Mouse (Mus musculus) stomach, postnatal 0 days (tissue): ENCODE data around the gene Mrtfa.

ENCODE experiments used
- CTCF ChIP-seq: IDR thresholded peaks from 2 replicates; pipeline ENCODE4 v1.5.1; 2016; ENCODE audit warnings: antibody characterized with exemption, low read depth, mild to moderate bottlenecking, moderate library complexity
- EP300 ChIP-seq: optimal IDR thresholded peaks from 2 replicates; pipeline ENCODE3; 2016; ENCODE audit warnings: antibody characterized with exemption

DNA sequence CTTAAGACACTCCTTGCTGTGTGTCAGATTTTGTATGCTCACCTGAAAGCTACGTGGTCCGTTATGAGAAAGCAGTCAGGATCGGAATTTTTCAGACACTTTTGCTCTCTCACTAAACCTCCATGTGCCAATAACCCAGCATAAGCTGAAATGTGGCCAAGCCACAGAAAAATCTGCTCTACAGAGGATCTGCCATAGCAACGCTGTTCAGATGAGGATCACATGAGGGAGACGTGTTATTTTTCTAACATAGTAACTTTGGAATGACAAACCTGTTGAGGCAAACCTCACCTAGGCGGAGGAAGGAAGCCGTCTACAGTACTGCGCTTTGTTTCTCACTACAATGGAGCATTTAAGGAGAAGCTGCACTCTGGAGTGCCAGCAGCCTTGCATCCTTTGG is 60.6 kb downstream of the Mrtfa start:
- TF ChIP-seq EP300 (no peak), CTCF (no peak)
